Mouse (Mus musculus): ENCODE data around the gene Itm2c.

DNA sequence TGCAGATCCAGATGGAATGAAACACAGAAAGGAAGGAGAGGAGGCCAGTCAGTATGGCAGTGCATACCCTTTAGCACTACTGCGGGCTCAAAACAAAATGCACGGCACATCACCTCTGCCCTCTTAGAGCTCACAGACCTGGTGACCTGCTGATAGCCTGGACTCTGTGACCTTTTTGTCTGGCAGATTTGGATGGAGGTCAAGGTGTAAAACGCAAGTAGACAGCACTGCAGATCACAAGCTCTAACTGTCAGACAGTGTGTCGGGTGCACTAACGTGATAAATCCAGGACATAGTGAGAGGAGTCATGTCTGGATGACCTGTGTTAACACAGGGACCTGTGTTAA lies 28.8 kb downstream of the Itm2c start:
- TF ChIP-seq CTCF (conservative IDR thresholded peaks at IDR 0.05 in 1 of 2, IDR thresholded peaks at IDR 0.05 in 1 of 2; ENCODE audit: low read depth in 2 of 2, low read length in 2 of 2) (no peak), POLR2A (IDR thresholded peaks at IDR 0.05; ENCODE audit: low read depth, low read length) (no peak), ZNF384 (IDR thresholded peaks at IDR 0.05; ENCODE audit: low read depth, low read length) (no peak), TCF12 (IDR thresholded peaks at IDR 0.05; ENCODE audit: low read depth, low read length) (no peak), MYC (IDR thresholded peaks at IDR 0.05; ENCODE audit: low read depth, low read length) (no peak), IRF4 (IDR thresholded peaks at IDR 0.05; ENCODE audit: low read depth, low read length) (no peak), SIN3A (IDR thresholded peaks at IDR 0.05; ENCODE audit: low read length) (no peak), RAD21 (IDR thresholded peaks at IDR 0.05; ENCODE audit: low read depth, low read length) (no peak), USF1 (IDR thresholded peaks at IDR 0.05; ENCODE audit: low read depth, low read length) (no peak), HCFC1 (IDR thresholded peaks at IDR 0.05; ENCODE audit: low read depth, low read length) (no peak), GABPA (IDR thresholded peaks at IDR 0.05; ENCODE audit: insufficient replicate concordance, low read depth, low read length) (no peak)

Measured in CH12.LX (cell line).